Mouse (Mus musculus) liver, adult 2 months (tissue): ENCODE results near the gene Gdap1l1.

Experiments
- CTCF ChIP-seq: fragments of 200-500 bp; IDR thresholded peaks from 2 replicates; pipeline ENCODE4 v1.5.1; 2011; ENCODE audit warnings: low read depth, low read length, control low read depth
- POLR2A ChIP-seq: fragments of 200-500 bp; IDR thresholded peaks from 2 replicates; pipeline ENCODE4 v1.6.1; 2011; ENCODE audit warnings: low read length, control low read depth; ENCODE audit not compliant: insufficient read depth; ENCODE audit errors: extremely low read depth

DNA sequence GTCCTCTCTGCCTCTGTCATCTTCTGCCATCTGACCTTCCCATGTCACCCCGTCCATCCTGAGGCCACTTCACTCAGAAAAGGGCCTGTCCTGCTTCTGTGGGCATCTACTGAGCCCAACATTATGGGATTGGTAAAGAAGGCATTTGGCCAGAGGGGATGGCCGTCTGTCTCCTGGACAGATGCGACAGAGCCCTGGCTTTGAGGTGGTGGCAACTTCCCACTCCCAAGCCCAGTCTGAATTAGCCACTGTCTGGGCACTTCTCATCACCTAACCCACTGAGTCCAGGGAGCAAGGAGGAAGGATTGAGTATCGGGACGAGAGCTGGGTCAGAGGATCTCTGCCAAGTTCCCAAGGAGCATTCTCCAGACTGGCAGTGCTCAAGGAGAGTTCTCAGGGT, 53.7 kb downstream of the Gdap1l1 start, which contains the start of gene R3hdml:
- TF ChIP-seq CTCF (no peak), POLR2A (no peak)
